Mouse (Mus musculus) intestine, postnatal 0 days (tissue): ENCODE results near the gene Fat4. TPM values are rescaled to one million over a fixed set of nuclear protein-coding genes. Genes with fewer than 3 reads are reported as not detected.

ENCODE experiments used
- ATAC-seq: fragments of 200-750 bp; cut with Nextera tagmentation; 2 replicates; pipeline ENCODE4 v1.8.0; 2017; ENCODE audit warnings: mild to moderate bottlenecking, moderate TSS enrichment, moderate library complexity
- H3K27ac ChIP-seq: fragments of 300-500 bp; sonication (generic); 2 replicates; pipeline ENCODE4 v1.5.1; 2014; ENCODE audit warnings: mild to moderate bottlenecking, low read depth, low read length, moderate library complexity
- H3K27me3 ChIP-seq: fragments of 300-500 bp; sonication (generic); replicated peaks from 2 replicates; pipeline ENCODE4 v1.6.1; 2014; ENCODE audit warnings: low read length, mixed read lengths; ENCODE audit not compliant: control insufficient read depth, insufficient read depth
- H3K36me3 ChIP-seq: fragments of 300-500 bp; sonication (generic); 2 replicates; pipeline ENCODE4 v1.6.1; 2014; ENCODE audit warnings: mild to moderate bottlenecking, moderate library complexity; ENCODE audit not compliant: control insufficient read depth, insufficient read depth
- H3K4me1 ChIP-seq: fragments of 300-500 bp; sonication (generic); replicated peaks from 2 replicates; pipeline ENCODE4 v1.6.1; 2014; ENCODE audit warnings: antibody characterized with exemption, low read length, mixed read lengths; ENCODE audit not compliant: control insufficient read depth, insufficient read depth
- H3K4me2 ChIP-seq: fragments of 300-500 bp; sonication (generic); replicated peaks from 2 replicates; pipeline ENCODE4 v1.6.1; 2014; ENCODE audit warnings: low read depth, mild to moderate bottlenecking, moderate library complexity
- H3K4me3 ChIP-seq: fragments of 300-500 bp; sonication (generic); 2 replicates; pipeline ENCODE4 v1.5.1; 2014; ENCODE audit warnings: low read depth, low read length
- H3K9ac ChIP-seq: fragments of 300-500 bp; sonication (generic); 2 replicates; pipeline ENCODE4 v1.6.1; 2014; ENCODE audit warnings: mild to moderate bottlenecking, low read depth, low read length
- H3K9me3 ChIP-seq: fragments of 300-500 bp; sonication (generic); 2 replicates; pipeline ENCODE4 v1.6.1; 2016; ENCODE audit warnings: mixed run types; ENCODE audit not compliant: control insufficient read depth
- CTCF ChIP-seq: sonication (generic); IDR thresholded peaks from 2 replicates; pipeline ENCODE4 v1.5.1; 2016; ENCODE audit warnings: low read depth, mild to moderate bottlenecking, control low read depth, antibody characterized with exemption, moderate library complexity
- WGBS: fragments of 180-500 bp; shearing (Covaris S2); extraction: QIAGEN DNeasy Blood & Tissue Kit; methylation state at CpG from one replicate; pipeline ENCODE4 v1.1.7; 2014; 5-methylcytosine and 5-hydroxymethylcytosine counted together
- polyA plus RNA-seq: library from polyadenylated mRNA; unstranded; fragments of >200 nt; fragmentation: Nextera tagmentation; extraction: Ambion mirVana; gene quantifications from 2 replicates; pipeline ENCODE4 v1.2.1, GENCODE M21; 2015

The Fat4 gene
- polyA plus RNA-seq, 1 experiment from 2014 or later = 2.8 TPM

DNA sequence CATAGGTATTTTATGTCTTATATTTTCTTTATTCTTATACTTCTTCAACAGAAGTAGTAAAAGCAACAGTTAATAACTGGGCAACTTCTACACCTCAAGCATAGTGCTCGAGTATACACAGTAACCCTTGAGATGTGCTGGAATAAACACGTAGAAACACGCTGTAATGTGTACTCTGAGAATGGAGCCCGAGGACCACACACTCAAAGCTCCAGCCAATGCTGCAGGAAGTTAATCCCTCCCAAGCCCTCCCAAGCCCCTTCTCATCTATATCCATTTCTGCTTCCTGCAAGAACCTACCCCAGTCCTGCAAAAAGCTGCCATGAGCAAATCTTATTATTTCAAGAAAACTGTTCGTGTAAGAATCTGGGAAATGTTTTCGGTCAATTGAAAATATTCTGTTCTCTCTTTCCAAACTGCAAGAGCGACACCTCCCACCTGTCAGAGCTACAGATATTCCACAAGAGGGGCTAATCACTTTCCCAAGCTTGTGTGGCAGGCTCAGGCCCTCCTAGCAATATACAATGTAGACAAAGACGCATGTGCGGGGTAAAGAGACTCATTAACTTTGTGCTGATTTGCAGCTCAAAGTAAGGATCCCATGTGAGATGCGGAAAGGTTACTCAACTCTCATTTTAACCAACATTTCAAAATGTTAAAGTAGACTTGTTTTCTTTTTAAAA, 161.0 kb downstream of the Fat4 start:
- 79% methylated on average over 10 of the region's 10 CpGs for WGBS
- Histone ChIP-seq H3K4me3 (no peak overlapping the region), H3K4me2 (no peak overlapping the region), H3K9ac (no peak overlapping the region), H3K9me3 (no peaks in the 10 kb centered on the region), H3K27ac (no peak overlapping the region), H3K4me1 (no peaks in the 10 kb centered on the region), H3K27me3 (no peaks in the 10 kb centered on the region), H3K36me3 (no peaks in the 10 kb centered on the region)
- ATAC-seq = no peak
- no peak for TF ChIP-seq CTCF

DNA sequence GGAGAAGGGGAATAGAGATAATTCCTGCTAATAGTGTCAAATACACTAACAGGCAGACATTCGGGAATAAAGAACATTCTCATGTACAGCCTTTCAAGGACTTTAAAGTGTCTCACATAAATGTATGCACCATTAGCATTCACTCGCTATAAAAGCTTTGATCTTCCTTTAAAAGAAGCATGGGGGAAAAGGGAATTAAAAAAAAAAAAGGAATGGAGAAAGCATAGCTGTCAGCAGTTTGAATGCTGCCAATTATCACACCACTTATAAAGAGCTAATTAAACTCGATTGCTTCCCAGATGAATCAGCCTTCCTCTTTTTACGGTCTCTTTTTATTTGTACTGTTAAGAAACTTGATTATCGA, 161.5 kb downstream of the Fat4 start:
- H3K4me2 ChIP-seq = no peak overlapping the region
- ATAC-seq = no peak
- H3K27me3 ChIP-seq = no peaks in the 10 kb centered on the region
- TF ChIP-seq CTCF = no peak
- H3K27ac ChIP-seq = no peak overlapping the region
- H3K4me3 ChIP-seq = no peak overlapping the region
- no peaks in the 10 kb centered on the region for H3K4me1 ChIP-seq
- WGBS = 72% methylated on average over 5 of the region's 5 CpGs
- no peak overlapping the region for H3K9ac ChIP-seq
- H3K9me3 ChIP-seq = no peaks in the 10 kb centered on the region
- H3K36me3 ChIP-seq = no peaks in the 10 kb centered on the region

DNA sequence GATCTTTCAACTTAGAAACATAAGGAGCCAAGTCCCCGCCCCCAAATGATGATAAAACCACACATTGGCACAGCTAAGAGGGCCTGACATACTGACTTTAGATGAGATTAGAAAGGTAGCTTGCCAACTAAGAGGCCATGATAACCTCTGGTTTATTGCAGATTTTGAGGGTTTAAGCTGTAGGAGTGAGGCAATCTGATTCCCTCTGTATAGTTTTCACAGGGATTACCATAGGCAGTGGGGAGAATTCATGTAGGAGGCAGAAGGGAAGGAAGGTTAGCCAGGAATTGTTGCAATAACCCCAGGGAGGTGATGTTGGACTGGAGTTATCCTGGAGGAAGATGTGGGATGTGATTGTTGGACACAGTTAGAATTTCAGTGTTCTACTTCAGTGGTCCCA, 163.4 kb downstream of the Fat4 start:
- 82% methylated on average over 1 of the region's 1 CpGs for WGBS
- no peak for TF ChIP-seq CTCF
- no peak overlapping the region for H3K27ac ChIP-seq
- no peak overlapping the region for H3K4me2 ChIP-seq
- no peak overlapping the region for H3K9ac ChIP-seq
- no peak for ATAC-seq
- no peaks in the 10 kb centered on the region for H3K4me1 ChIP-seq
- no peaks in the 10 kb centered on the region for H3K9me3 ChIP-seq
- no peak overlapping the region for H3K4me3 ChIP-seq
- H3K36me3 ChIP-seq = no peaks in the 10 kb centered on the region
- H3K27me3 ChIP-seq = no peaks in the 10 kb centered on the region

DNA sequence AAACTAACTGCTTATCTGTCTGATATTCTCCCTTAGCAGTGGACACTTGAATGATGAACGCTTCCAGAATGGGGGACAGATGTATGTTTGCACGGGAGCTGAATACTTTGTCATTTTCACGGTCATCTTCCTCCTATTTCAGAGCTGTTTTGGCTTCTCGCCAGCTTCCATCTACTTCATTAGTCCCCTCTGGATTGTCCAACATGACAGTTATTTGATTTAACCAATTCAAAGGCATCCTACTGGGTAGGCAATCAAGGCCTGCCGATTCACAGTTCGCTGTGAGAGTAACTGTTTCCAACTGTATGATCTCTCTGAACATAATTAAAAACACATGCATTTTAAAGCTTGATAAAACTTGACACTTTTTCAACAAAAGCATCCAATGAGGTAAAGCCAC, 166.3 kb downstream of the Fat4 start:
- no peaks in the 10 kb centered on the region for H3K9me3 ChIP-seq
- H3K4me1 ChIP-seq = no peaks in the 10 kb centered on the region
- H3K9ac ChIP-seq = no peak overlapping the region
- no peak overlapping the region for H3K27ac ChIP-seq
- no peak for ATAC-seq
- H3K4me2 ChIP-seq = no peak overlapping the region
- 60% methylated on average over 6 of the region's 6 CpGs for WGBS
- H3K36me3 ChIP-seq = no peaks in the 10 kb centered on the region
- no peak for TF ChIP-seq CTCF
- no peak overlapping the region for H3K4me3 ChIP-seq
- H3K27me3 ChIP-seq = no peaks in the 10 kb centered on the region
